Mouse (Mus musculus): ENCODE measurements around the gene Colec11.

Colec11 gene

GRCm38 (mm10) chr12:28623195-28623594 is at the start of gene Colec11:
Gene Colec11, minus strand, starts transcription at chr12:28623377.
- no peak for DNase-seq (ENCODE audit: low spot score in 2 of 2)

DNA sequence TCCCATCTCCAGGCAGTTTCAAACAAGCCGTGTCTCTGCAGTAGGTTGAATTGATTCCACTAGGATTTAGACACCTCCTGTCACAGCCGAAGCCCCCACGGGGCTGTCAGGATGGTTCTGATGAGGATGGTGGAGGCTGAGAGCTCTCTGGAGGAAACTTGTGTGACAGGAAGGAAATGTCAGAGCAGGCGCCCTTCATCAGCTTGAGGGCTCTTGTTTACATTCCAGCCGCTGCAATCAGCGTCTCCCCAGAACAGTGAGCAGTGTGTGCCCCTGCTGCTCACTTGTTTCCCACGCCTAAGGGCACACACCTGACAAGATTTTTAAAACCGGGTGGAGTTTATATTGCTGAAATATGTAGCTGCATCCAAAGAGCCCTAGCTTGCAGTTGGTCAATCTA is 44.1 kb upstream of the Colec11 start:
- DNase-seq (ENCODE audit: low spot score in 2 of 2) = no peak

- no peak for DNase-seq (ENCODE audit: low spot score in 2 of 2)
Measured at GRCm38 (mm10) chr12:28666734-28667133, 43.6 kb upstream of the Colec11 start.

DNA sequence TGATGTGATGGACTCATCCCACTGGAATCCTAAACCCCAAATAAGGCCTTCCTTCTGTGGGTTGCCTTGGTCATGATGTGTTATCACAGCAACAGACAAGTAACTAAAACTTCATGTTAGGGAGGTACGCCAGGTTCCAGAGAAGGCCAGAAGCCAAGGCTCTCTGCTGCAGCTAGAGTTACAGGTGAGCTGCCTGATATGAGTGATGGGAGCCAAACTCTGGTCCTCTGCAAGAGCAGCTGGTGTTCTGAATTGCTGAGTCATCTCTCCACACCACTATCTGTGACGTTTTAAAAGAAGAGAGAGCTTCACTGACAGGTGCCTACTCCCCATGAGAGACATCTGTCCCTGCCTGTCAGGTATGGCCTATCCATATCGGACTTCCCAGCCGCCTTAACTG is 39.5 kb upstream of the Colec11 start:
- no peak for DNase-seq (ENCODE audit: low spot score in 2 of 2)

GRCm38 (mm10) chr12:28649141-28650110 is 26.2 kb upstream of the Colec11 start, which contains the start of gene Rnaseh1:
Gene Rnaseh1, plus strand, starts transcription at chr12:28649602.
- DNase-seq (ENCODE audit: low spot score in 2 of 2) = peak; percentile 90 to 91

- DNase-seq (ENCODE audit: low spot score in 2 of 2) = no peak
Measured at GRCm38 (mm10) chr12:28638778-28639177, 15.6 kb upstream of the Colec11 start.

- DNase-seq (ENCODE audit: low spot score in 2 of 2) = no peak
Measured at GRCm38 (mm10) chr12:28636543-28636942, 13.4 kb upstream of the Colec11 start.

DNA sequence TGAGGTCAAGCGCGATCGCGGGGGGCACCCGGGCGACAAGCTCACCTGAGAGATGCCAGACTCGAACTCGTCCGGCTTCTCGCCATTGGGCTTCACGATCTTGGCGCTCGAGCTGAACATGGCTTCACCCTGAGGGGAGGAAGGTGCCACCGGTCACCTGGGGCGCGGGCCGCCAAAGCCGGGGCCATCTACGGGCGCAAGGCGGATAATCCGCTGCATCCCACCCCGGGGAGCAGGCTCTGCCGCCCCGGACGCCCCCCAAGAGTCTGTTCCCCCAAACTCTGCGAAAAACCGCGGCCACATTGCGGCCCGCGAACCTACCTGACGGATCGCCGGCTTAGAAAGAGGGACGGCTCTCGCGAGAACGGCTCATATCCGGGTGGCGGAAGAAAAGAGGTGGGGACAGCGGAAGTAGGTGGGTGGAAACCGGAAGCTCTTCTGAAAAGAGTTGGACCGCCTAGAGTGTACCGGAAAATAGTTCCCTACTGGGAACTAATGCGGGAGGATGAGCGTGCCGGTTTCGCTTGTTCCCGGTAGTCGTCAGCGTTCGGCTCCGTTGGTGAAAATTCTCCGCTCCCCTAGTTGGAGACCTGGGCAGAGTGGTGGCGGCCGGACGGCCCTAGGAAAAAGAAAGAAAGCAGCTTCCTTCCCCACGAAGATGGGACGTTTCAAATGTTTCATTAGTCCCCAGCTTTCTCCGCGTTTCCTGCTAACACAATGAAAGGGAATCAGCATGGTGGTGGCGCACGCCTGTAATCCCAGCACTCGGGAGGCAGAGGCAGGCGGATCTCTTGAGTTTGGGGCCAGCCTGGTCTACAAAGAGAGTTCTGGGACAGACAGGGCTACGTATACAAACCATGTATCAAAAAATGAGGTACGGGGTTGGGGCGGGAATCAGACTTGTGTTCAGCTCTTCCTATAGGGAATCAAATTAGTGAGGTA is 12.6 kb upstream of the Colec11 start, which contains the start of gene Rps7:
TSS of gene Rps7 (minus strand) at position 419 of the 942 bp plus-strand sequence.
- DNase-seq (ENCODE audit: low spot score in 2 of 2) = peak; percentile 82 to 87

DNA sequence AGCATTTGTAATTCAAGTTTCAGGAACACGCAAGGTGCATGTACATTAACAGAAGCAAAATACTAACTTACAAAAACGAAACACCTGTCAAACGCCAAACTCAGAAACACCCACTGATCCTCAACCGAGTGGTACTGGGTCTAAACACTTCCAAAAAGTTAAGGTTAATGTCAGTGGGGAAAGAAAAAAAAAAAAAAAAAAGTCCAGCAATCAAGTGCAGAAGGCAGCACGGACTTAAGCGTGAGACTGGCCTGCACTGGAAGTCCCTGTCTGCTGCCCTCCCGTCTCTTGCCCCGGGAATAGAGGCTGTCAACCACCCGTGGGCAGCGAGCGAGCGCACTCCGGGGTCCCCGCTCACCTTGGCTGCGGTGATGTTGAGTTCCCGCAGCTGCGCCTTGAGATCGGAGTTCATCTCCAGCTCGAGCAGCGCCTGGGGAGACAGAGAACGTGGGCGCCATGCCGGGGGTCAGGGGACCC is 11.9 kb upstream of the Colec11 start:
- no peak for DNase-seq (ENCODE audit: low spot score in 2 of 2)

- DNase-seq (ENCODE audit: low spot score in 2 of 2) = no peak
Measured at GRCm38 (mm10) chr12:28628436-28628835, 5.3 kb upstream of the Colec11 start.

DNA sequence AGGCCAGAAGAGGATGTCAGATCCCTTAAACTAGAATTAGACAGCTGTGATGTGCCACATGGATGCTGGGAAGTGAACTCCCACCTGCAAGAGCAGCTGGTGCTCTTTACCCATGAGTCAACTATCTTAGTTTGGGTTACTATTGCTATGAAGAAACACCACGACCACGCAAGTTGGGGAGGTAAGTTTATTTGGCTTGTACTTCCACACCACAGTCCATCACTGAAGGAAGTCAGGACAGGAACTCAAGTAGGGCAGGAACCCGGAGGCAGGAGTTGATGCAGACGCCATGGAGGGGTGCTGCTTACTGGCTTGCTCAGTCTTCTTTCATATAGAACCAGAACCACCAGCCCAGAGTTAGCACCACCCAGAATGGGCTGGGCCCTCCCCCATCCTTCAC is 3.9 kb upstream of the Colec11 start:
- DNase-seq (ENCODE audit: low spot score in 2 of 2) = no peak

GRCm38 (mm10) chr12:28625407-28625806 is 2.2 kb upstream of the Colec11 start:
- DNase-seq (ENCODE audit: low spot score in 2 of 2) = no peak

DNA sequence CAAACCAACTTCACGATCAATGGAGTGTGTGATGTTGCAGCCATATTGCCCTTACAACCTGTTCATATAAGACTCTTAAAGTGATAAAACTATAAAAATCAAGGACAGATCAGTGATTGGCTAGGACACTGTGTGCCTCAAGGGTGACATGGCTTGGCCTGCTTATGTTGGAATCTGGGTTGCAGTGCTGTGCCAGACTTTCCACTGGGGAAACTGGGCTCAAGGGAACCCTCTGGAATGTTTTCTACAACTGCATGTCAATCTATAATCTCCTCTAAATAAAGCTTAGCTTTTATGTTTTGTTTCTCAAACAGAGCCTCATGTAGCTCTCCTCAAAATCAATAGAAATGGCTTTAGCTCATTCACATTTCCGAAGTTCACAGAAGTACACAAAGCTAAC is 1.1 kb upstream of the Colec11 start:
- DNase-seq (ENCODE audit: low spot score in 2 of 2) = no peak

DNA sequence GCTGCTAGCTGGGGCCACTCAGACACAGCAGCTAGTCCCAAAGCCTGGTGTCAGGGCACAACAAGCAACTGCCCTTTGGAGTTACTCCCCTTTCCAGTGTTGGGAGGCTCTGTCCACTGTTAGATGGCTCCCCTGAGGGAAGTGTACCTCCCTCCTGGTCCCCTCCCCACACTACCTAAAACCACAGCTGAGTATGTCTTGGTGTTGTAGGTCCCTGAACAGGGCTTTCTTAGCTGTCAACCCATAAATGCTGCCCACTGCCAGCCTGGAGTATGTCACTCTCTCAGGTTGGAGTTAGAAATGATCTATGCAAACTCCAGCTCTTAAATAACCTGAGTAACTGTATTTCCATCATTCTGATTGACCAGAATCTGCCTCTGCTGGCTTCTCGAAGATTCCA is 536 bp downstream of the Colec11 start:
- DNase-seq (ENCODE audit: low spot score in 2 of 2) = no peak

DNA sequence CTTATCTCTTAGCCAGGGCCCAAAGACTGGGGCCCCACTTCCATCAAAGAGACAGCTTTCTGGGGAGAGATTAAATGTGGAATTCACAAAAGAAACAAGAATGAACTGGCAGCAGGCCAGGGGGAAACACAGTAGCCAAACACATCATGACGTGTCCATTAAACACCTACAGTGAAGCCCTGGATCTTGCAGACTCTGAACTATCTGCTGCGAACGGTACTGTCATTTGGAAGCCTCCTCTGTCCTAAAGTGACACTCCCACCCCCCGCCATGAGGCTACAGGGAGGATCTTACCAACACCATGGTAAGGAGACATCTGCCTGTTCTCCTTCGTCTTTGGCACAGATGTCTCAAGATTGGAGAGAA is 1.0 kb downstream of the Colec11 start:
- DNase-seq (ENCODE audit: low spot score in 2 of 2) = peak; percentile 12 to 23

DNA sequence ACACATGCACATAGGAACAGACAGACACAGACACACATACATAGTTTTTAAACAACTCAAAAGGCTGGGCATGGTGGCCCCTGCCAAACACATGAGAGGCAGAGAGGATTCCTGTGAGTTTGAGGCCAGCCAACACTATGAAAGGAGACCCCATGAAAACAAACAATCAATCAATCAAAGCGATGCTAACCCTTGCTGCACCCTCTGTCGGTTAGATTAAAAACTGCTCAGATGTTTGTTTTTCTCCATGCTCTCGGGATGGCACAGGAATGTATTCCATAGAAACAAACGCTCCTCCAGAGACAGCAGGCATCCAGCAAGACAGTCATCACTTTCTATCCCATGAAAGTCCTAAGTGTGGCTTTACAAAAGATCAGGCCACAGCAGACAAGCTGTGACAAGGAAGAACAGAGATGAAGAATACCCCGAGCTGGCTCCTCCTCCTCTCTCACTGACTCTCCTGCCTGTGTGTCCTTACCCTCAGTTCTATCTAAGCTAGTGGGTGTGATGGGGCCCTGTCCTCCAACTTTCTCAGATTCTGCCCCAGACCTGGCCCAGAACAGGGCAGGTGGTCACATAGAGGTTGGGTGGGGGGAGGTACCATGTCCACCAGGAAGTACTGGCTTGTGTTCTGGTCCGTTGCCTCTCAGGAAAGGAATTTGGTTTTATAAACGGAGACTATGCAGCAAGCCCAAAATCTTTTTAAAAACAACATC is 1.6 kb downstream of the Colec11 start:
- DNase-seq (ENCODE audit: low spot score in 2 of 2) = no peak

- DNase-seq (ENCODE audit: low spot score in 2 of 2) = no peak
Measured at GRCm38 (mm10) chr12:28617297-28617696, 5.9 kb downstream of the Colec11 start.

- no peak for DNase-seq (ENCODE audit: low spot score in 2 of 2)
Measured at GRCm38 (mm10) chr12:28614401-28614800, 8.8 kb downstream of the Colec11 start.

DNA sequence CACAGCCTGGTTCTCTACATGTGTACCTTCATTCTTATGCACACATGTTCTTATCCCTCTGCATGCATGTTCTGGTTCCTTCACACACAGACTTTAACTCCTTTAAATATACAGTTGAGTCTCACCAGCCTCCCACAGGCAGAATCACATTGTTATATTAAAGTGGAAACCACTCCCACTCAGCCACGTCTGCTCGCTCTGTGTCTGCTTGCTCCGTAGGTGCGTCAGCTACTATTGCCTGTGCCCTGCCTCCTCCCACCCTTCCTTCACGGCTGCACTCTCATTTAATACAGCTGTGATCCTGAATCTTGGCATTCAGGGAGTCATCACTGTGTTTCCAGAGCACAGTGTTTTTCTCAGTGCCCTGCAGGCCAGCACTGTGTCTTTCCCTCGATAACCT is 10.8 kb downstream of the Colec11 start:
- peak; percentile 67 to 76 for DNase-seq (ENCODE audit: low spot score in 2 of 2)

DNA sequence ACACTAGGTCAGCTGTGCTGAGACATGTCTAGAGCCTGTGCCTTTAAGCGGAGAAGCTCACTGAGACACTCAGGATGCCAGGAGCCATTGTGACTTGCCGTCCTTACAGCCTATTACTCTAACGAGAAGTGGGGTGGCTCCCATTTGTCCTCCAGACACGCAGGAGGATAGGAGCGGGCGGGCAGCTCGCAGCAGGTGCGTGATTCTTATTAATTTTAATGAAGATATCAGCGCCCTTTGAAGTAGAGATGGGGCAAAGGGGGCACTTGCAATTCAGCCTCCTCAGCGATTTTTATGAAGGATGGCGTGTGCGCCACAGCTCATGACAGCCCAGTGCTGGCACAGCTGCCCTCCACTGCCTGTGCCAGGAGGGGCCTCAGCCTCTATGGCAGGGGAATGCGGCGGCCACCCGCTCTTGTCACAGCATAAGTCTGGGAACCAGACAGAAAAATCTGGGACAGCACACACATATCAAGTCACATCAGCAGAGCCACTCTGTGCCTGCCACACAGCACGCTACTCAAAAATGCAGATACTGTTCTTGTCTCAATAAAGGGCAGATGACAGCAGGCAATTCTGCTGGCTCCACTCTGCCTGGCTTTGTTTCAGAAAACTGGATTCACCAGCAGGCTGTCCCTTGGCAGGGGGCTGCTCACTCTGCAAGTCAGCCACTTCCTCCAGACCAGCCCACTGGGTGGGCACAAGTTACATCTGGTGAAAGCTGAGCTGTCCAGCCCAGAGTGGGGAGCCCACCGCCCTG is 15.5 kb downstream of the Colec11 start:
- DNase-seq (ENCODE audit: low spot score in 2 of 2) = peak; percentile 30 to 34

DNA sequence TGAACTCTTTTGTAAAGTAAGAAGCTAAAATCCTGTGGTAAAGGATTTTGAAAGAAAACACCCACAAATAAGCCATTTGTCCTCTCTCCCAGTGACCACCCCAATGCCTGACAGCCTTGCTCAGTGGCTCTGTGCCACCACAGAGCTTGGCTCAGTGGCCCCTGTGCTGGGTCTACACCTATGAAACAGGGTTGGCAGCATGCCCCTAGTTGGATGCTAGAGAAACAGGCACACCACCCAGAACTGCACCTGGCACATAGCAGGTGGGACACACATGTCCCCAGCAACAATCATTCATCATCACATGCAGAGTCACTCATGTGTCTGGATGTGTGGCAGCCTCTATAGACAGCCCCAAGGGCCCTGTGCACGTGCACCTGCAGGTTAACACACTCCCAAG is 19.7 kb downstream of the Colec11 start:
- no peak for DNase-seq (ENCODE audit: low spot score in 2 of 2)

Data from right cerebral cortex, postnatal 36 days (tissue).